8 mouse cellular contexts compared by ENCODE assay signal in the genomic region with DNA sequence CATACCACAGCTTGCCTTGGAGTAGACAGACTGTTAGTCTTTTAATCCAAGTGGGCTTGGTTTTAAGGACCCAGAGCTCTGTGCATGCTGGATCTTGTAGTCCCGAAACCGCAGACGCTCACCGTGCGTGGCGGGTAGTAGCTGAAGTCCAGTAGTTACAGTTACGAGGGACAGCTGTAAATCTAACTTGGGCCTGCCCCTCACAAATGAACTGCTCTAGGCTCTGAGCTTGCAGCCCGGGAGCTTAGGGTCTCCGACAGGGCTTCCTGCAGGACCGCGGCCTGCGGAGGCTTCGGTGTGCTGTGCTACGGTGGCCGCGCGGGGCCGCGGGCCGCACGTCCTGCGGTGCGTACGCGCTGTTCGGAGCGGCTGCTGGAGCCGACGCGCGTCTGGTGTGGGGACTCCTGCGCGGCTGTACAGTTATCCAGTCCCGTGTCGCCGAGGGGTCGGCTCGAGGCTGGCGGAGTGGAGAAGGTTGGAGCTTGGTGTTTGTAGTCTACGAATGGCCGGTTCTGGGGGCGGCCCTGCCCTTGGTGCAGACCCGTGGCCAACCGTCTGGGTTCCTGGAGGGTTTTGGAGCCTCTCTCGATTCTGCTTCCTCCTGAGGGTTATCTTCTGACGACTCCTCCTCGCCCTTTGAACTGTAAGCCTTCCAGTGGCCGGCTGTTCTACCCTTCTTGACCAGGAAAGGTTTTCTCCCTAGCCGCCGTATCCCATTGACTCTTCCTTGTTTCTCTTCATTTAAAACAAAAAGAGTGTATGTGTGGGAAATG. TPM values are rescaled to one million over a fixed set of nuclear protein-coding genes. Genes with fewer than 3 reads are reported as not detected.
DNase-seq lines count a peak whose midpoint lies in the region; ATAC-seq and TF ChIP-seq lines count a peak whose summit lies in the region.

Atg4c (plus strand) TSS at position 125 of the 773 bp plus-strand sequence.

- peak within 1 kb of the TSS; percentile 64 for H3K4me2 ChIP-seq in forebrain, embryonic 12.5 days
- peak within 1 kb of the TSS; percentile 83 for H3K4me2 ChIP-seq in heart, embryonic 16.5 days (ENCODE audit: low read depth, low read length)
- peak within 1 kb of the TSS; percentile 82 for H3K4me2 ChIP-seq in liver, embryonic 14.5 days (ENCODE audit: low read depth)
- peak within 1 kb of the TSS; percentile 69 for H3K4me2 ChIP-seq in stomach, embryonic 15.5 days

- TF ChIP-seq CTCF in E14TG2a.4 (conservative IDR thresholded peaks at IDR 0.05; ENCODE audit: low read length): no peak
- no peak for TF ChIP-seq CTCF in liver, embryonic 14.5 days (IDR thresholded peaks at IDR 0.05; ENCODE audit: low read depth)

- TF ChIP-seq EP300 in liver, embryonic 14.5 days (IDR thresholded peaks at IDR 0.05; ENCODE audit: low read depth): no peak

- H3K4me1 ChIP-seq in E14TG2a.4 (replicated peaks; ENCODE audit: low read depth, low read length): peaks cover 12% of the 10 kb centered on the region
- peaks cover 14% of the 10 kb centered on the region for H3K4me1 ChIP-seq in forebrain, embryonic 12.5 days
- H3K4me1 ChIP-seq in heart, embryonic 16.5 days (ENCODE audit: control insufficient read depth, insufficient read depth, low read length): peaks cover 11% of the 10 kb centered on the region
- peaks cover 0 to 3% of the 10 kb centered on the region in 2 experiments; a peak in 3 of 4 replicates for H3K4me1 ChIP-seq in liver, embryonic 14.5 days (replicated peaks; ENCODE audit: control insufficient read depth in 2 of 2, insufficient read depth in 2 of 2, low read length in 1 of 2)
- H3K4me1 ChIP-seq in stomach, embryonic 15.5 days: peaks cover 3% of the 10 kb centered on the region; the same call in 1 of the 2 replicates

- peak within 1 kb of the TSS; percentile 85 for H3K4me3 ChIP-seq in E14TG2a.4 (replicated peaks; ENCODE audit: low read length)
- H3K4me3 ChIP-seq in forebrain, embryonic 12.5 days (replicated peaks): peak within 1 kb of the TSS; percentile 62
- peak within 1 kb of the TSS; percentile 68 for H3K4me3 ChIP-seq in heart, embryonic 16.5 days (ENCODE audit: low read length)
- peak within 1 kb of the TSS; percentile 73 to 88 for H3K4me3 ChIP-seq in liver, embryonic 14.5 days (ENCODE audit: insufficient read depth in 1 of 2, low read depth in 2 of 2, low read length in 2 of 2)
- peak within 1 kb of the TSS; percentile 79 for H3K4me3 ChIP-seq in stomach, embryonic 15.5 days (replicated peaks)

- under 1% methylated on average over 50 of the region's 50 CpGs for WGBS in forebrain, embryonic 12.5 days
- under 1% methylated on average over 50 of the region's 50 CpGs for WGBS in heart, embryonic 16.5 days
- WGBS in liver, embryonic 14.5 days (ENCODE audit: insufficient replicate concordance): under 1% methylated on average over 49 of the region's 50 CpGs
- WGBS in stomach, embryonic 15.5 days: 0% methylated on average over 50 of the region's 50 CpGs

- H3K9ac ChIP-seq in forebrain, embryonic 12.5 days: peak within 1 kb of the TSS; percentile 64
- H3K9ac ChIP-seq in heart, embryonic 16.5 days (ENCODE audit: low read length): peak within 1 kb of the TSS; percentile 82
- peak within 1 kb of the TSS; percentile 78 for H3K9ac ChIP-seq in liver, embryonic 14.5 days (replicated peaks)
- H3K9ac ChIP-seq in stomach, embryonic 15.5 days: peak within 1 kb of the TSS; percentile 80

- no peaks in the 10 kb centered on the region for H3K36me3 ChIP-seq in E14TG2a.4 (ENCODE audit: insufficient read depth, low read length)
- H3K36me3 ChIP-seq in forebrain, embryonic 12.5 days (replicated peaks): no peaks in the 10 kb centered on the region
- H3K36me3 ChIP-seq in heart, embryonic 16.5 days (ENCODE audit: control insufficient read depth, insufficient read depth): no peaks in the 10 kb centered on the region
- no peaks in the 10 kb centered on the region for H3K36me3 ChIP-seq in liver, embryonic 14.5 days (replicated peaks; ENCODE audit: control insufficient read depth, insufficient read depth, low read depth)
- H3K36me3 ChIP-seq in stomach, embryonic 15.5 days: no peaks in the 10 kb centered on the region

- ATAC-seq in forebrain, embryonic 12.5 days (ENCODE audit: low FRiP score): peak; percentile 97
- peak; percentile 96 for ATAC-seq in heart, embryonic 16.5 days (replicated peaks; ENCODE audit: extremely low read depth, insufficient read depth, low FRiP score)
- peak; percentile 94 for ATAC-seq in liver, embryonic 14.5 days (ENCODE audit: insufficient read depth)
- peak; percentile 95 for ATAC-seq in stomach, embryonic 15.5 days (ENCODE audit: insufficient read depth, low FRiP score, low read depth)

- H3K27me3 ChIP-seq in E14TG2a.4 (ENCODE audit: insufficient read depth, low read length): 0 out of 2 replicates have a peak, but pooled peaks cover 3% of the 10 kb centered on the region
- no peaks in the 10 kb centered on the region for H3K27me3 ChIP-seq in forebrain, embryonic 12.5 days
- no peaks in the 10 kb centered on the region for H3K27me3 ChIP-seq in heart, embryonic 16.5 days (ENCODE audit: control insufficient read depth, insufficient read depth, low read length)
- H3K27me3 ChIP-seq in liver, embryonic 14.5 days (ENCODE audit: control insufficient read depth, insufficient read depth, low read length): no peaks in the 10 kb centered on the region
- no peaks in the 10 kb centered on the region for H3K27me3 ChIP-seq in stomach, embryonic 15.5 days (replicated peaks)

- peak; percentile 66 for DNase-seq in c-Kit-positive CD71-positive TER-119-positive erythroid progenitor cells, embryonic 14.5 days (ENCODE audit: low spot score)
- peak; percentile 76 to 92 for DNase-seq in kidney, postnatal 25 days
- peak; percentile 49 to 57 (median 49) for DNase-seq in liver, embryonic 14.5 days (ENCODE audit: low read depth in 3 of 3, low spot score in 3 of 3)
- DNase-seq in neural tube, embryonic 10.5 days (ENCODE audit: extremely low spot score, low spot score): peak; percentile 91

- H3K27ac ChIP-seq in forebrain, embryonic 12.5 days: peak within 1 kb of the TSS; percentile 87
- H3K27ac ChIP-seq in heart, embryonic 16.5 days (ENCODE audit: low read length): peak within 1 kb of the TSS; percentile 90
- H3K27ac ChIP-seq in liver, embryonic 14.5 days: peak within 1 kb of the TSS; percentile 16; the same call in 1 of the 2 replicates
- peak within 1 kb of the TSS; percentile 91 for H3K27ac ChIP-seq in stomach, embryonic 15.5 days

- peaks cover 8% of the 10 kb centered on the region; the same call in 1 of the 2 replicates for H3K9me3 ChIP-seq in E14TG2a.4 (ENCODE audit: low read length)
- H3K9me3 ChIP-seq in forebrain, embryonic 12.5 days: no peaks in the 10 kb centered on the region
- no peaks in the 10 kb centered on the region for H3K9me3 ChIP-seq in heart, embryonic 16.5 days (replicated peaks; ENCODE audit: control insufficient read depth, low read length)
- H3K9me3 ChIP-seq in liver, embryonic 14.5 days (ENCODE audit: control insufficient read depth, low read length): no peaks in the 10 kb centered on the region
- H3K9me3 ChIP-seq in stomach, embryonic 15.5 days: no peaks in the 10 kb centered on the region

RNA-seq across cellular contexts. Expression of gene Atg4c, which starts in this region (rescaled TPM):
- 15.6 and 16.4 TPM in 2 replicates for polyA plus RNA-seq in forebrain, embryonic 12.5 days (2016; fragmentation: Nextera tagmentation; extraction: Ambion mirVana)
- 9.6 and 10.7 TPM in 2 replicates for polyA plus RNA-seq in heart, embryonic 16.5 days (2015; fragmentation: Nextera tagmentation; extraction: Ambion mirVana)
- polyA plus RNA-seq in liver, embryonic 14.5 days (2012; rRNA removed): 1.6 and 2.3 TPM in 2 replicates
- polyA plus RNA-seq in liver, embryonic 14.5 days (2014; fragmentation: Nextera tagmentation; extraction: Ambion mirVana): 3.7 and 3.9 TPM in 2 replicates
- polyA plus RNA-seq in stomach, embryonic 15.5 days (2015; fragmentation: Nextera tagmentation; extraction: Ambion mirVana): 11.8 and 12.5 TPM in 2 replicates

Comparison
In these comparisons a context has a peak if more than half of its experiments do, and no peak if none do; other contexts are left out.
1. Peak in every context shown above with its lines: DNase-seq, ATAC-seq, H3K4me3 ChIP-seq and H3K27ac ChIP-seq.
2. H3K27ac ChIP-seq: peak in every context shown above with its lines; median percentile 91 in stomach, embryonic 15.5 days; 90 in heart, embryonic 16.5 days; 87 in forebrain, embryonic 12.5 days; 16 in liver, embryonic 14.5 days.